Mouse (Mus musculus) inflammation-experienced regulatory T-cells, adult 6 months (primary cell): ENCODE data around the gene Fbxl19. TPM values are rescaled to one million over a fixed set of nuclear protein-coding genes. Genes with fewer than 3 reads are reported as not detected.

Experiments used
- ATAC-seq: one replicate; pipeline ENCODE4 v1.8.0; 2017
- polyA plus RNA-seq, 3 experiments: library from polyadenylated mRNA; unstranded; fragments of 100-300 nt; shearing (Covaris generic); gene quantifications; one replicate each; pipeline ENCODE4 v1.2.1; 2017

Fbxl19 gene
- polyA plus RNA-seq, 3 experiments from 2014 or later: 0.31 to 0.87 (median 0.84) TPM

GRCm38 (mm10) chr7:127808821-127809220 lies 64.5 kb downstream of the Fbxl19 start:
- no peak for ATAC-seq

- no peak for ATAC-seq
These were observed 65.5 kb downstream of the Fbxl19 start for GRCm38 (mm10) chr7:127809846-127810245.

- no peak for ATAC-seq
These were observed 66.3 kb downstream of the Fbxl19 start for GRCm38 (mm10) chr7:127810650-127811049.

GRCm38 (mm10) chr7:127811240-127811639 lies 66.9 kb downstream of the Fbxl19 start:
- no peak for ATAC-seq

- ATAC-seq: no peak
These were observed 67.9 kb downstream of the Fbxl19 start for GRCm38 (mm10) chr7:127812292-127812691.

- no peak for ATAC-seq
These were observed 69.5 kb downstream of the Fbxl19 start for GRCm38 (mm10) chr7:127813821-127814220.

GRCm38 (mm10) chr7:127814241-127814921 lies 70.0 kb downstream of the Fbxl19 start:
- no peak for ATAC-seq

- ATAC-seq: no peak
These were observed 70.8 kb downstream of the Fbxl19 start for GRCm38 (mm10) chr7:127815116-127815665.

GRCm38 (mm10) chr7:127815954-127816821 lies 71.8 kb downstream of the Fbxl19 start:
- no peak for ATAC-seq

GRCm38 (mm10) chr7:127817053-127817452 lies 72.7 kb downstream of the Fbxl19 start:
- ATAC-seq: no peak

- no peak for ATAC-seq
These were observed 73.4 kb downstream of the Fbxl19 start for GRCm38 (mm10) chr7:127817776-127818175.

Other genes with a start within 250 kb of the Fbxl19 start
- gene Srcap, start 232.6 kb upstream of the Fbxl19 start, polyA plus RNA-seq: 10 to 100 TPM in 1 of 3 experiments, 1 to 10 TPM in 2; 6.2 to 19.0 (median 9.0) TPM
- gene Gm42715, start 225.0 kb upstream of the Fbxl19 start, polyA plus RNA-seq: 10 to 100 TPM; 22.6 to 29.7 (median 25.3) TPM
- gene Tmem265, start 183.2 kb upstream of the Fbxl19 start, polyA plus RNA-seq: 10 to 100 TPM; 30.0 to 46.0 (median 34.3) TPM
- gene Phkg2, start 171.2 kb upstream of the Fbxl19 start, polyA plus RNA-seq: 100 to 1,000 TPM in 1 of 3 experiments, 10 to 100 TPM in 2; 75.0 to 116 (median 93.2) TPM
- gene Ccdc189, start 155.9 kb upstream of the Fbxl19 start, polyA plus RNA-seq: 1 to 10 TPM in 1 of 3 experiments, under 1 TPM in 2; 0.21 to 1.3 (median 0.72) TPM
- gene Rnf40, start 155.8 kb upstream of the Fbxl19 start, polyA plus RNA-seq: 10 to 100 TPM; 24.0 to 30.6 (median 29.7) TPM
- under 1 TPM in 2 of 3 experiments, not detected in 1; 0.74 to 0.92 TPM for gene Zfp629, start 128.7 kb upstream of the Fbxl19 start, polyA plus RNA-seq
- 10 to 100 TPM in 1 of 3 experiments, 1 to 10 TPM in 2; 3.2 to 10.9 (median 4.9) TPM for gene Bcl7c, start 35.6 kb upstream of the Fbxl19 start, polyA plus RNA-seq
- gene Ctf1, start 31.8 kb upstream of the Fbxl19 start, polyA plus RNA-seq: not detected
- not detected for gene Ctf2, start 12.4 kb upstream of the Fbxl19 start, polyA plus RNA-seq
- gene Orai3, start 25.3 kb downstream of the Fbxl19 start, polyA plus RNA-seq: 10 to 100 TPM; 11.3 to 14.3 (median 14.2) TPM
- 1 to 10 TPM; 3.9 to 7.9 (median 6.8) TPM for gene Setd1a, start 32.1 kb downstream of the Fbxl19 start, polyA plus RNA-seq
- not detected for gene Gm49388, start 41.1 kb downstream of the Fbxl19 start, polyA plus RNA-seq
- gene Hsd3b7, start 56.1 kb downstream of the Fbxl19 start, polyA plus RNA-seq: 1 to 10 TPM; 3.6 to 5.5 (median 5.2) TPM
- gene Stx4a, start 79.8 kb downstream of the Fbxl19 start, polyA plus RNA-seq: 10 to 100 TPM; 38.1 to 69.3 (median 57.4) TPM
- under 1 TPM in 1 of 3 experiments, not detected in 2; 0.09 TPM for gene Stx1b, start 80.0 kb downstream of the Fbxl19 start, polyA plus RNA-seq
- gene Zfp646, start 131.7 kb downstream of the Fbxl19 start, polyA plus RNA-seq: 10 to 100 TPM; 17.4 to 29.8 (median 23.1) TPM
- gene Zfp668, start 132.3 kb downstream of the Fbxl19 start, polyA plus RNA-seq: 10 to 100 TPM in 2 of 3 experiments, 1 to 10 TPM in 1; 8.6 to 11.1 (median 10.7) TPM
- under 1 TPM in 2 of 3 experiments, not detected in 1; 0.54 TPM for gene Prss53, start 146.4 kb downstream of the Fbxl19 start, polyA plus RNA-seq
- not detected for gene Gm21974, start 150.9 kb downstream of the Fbxl19 start, polyA plus RNA-seq
- gene Vkorc1, start 151.1 kb downstream of the Fbxl19 start, polyA plus RNA-seq: 10 to 100 TPM; 22.2 to 56.5 (median 56.1) TPM
- 10 to 100 TPM; 64.4 to 75.5 (median 66.0) TPM for gene Bckdk, start 159.5 kb downstream of the Fbxl19 start, polyA plus RNA-seq
- 10 to 100 TPM; 18.5 to 41.8 (median 34.5) TPM for gene Kat8, start 168.0 kb downstream of the Fbxl19 start, polyA plus RNA-seq
- not detected for gene Prss8, start 185.6 kb downstream of the Fbxl19 start, polyA plus RNA-seq
- 1 to 10 TPM; 1.5 to 3.7 (median 3.0) TPM for gene Prss36, start 202.2 kb downstream of the Fbxl19 start, polyA plus RNA-seq
- gene Fus, start 222.9 kb downstream of the Fbxl19 start, polyA plus RNA-seq: 10 to 100 TPM; 42.5 to 56.3 (median 52.6) TPM
- 100 to 1,000 TPM; 229 to 406 (median 231) TPM for gene Pycard, start 249.3 kb downstream of the Fbxl19 start, polyA plus RNA-seq